Mouse (Mus musculus) lung, embryonic 14.5 days (tissue): ENCODE data around the gene Top2b. TPM values are rescaled to one million over a fixed set of nuclear protein-coding genes. Genes with fewer than 3 reads are reported as not detected.

Experiments used
- ATAC-seq: fragments of 200-750 bp; cut with Nextera tagmentation; 2 replicates; pipeline ENCODE4 v1.8.0; 2017; ENCODE audit warnings: mild to moderate bottlenecking, moderate TSS enrichment, moderate library complexity; ENCODE audit not compliant: insufficient read depth
- DNase-seq: peaks from one replicate; pipeline ENCODE4 v3.0.0-alpha.2; 2015
- H3K27ac ChIP-seq: fragments of 300-500 bp; sonication (generic); 2 replicates; pipeline ENCODE4 v1.5.1; 2014; ENCODE audit warnings: low read depth, mild to moderate bottlenecking, moderate library complexity
- H3K27me3 ChIP-seq: fragments of 300-500 bp; sonication (generic); 2 replicates; pipeline ENCODE4 v1.6.1; 2014; ENCODE audit warnings: low read length, control low read depth; ENCODE audit not compliant: insufficient read depth
- H3K36me3 ChIP-seq: fragments of 300-500 bp; sonication (generic); 2 replicates; pipeline ENCODE4 v1.6.1; 2014; ENCODE audit warnings: control low read depth; ENCODE audit not compliant: insufficient read depth
- H3K4me1 ChIP-seq: fragments of 300-500 bp; sonication (generic); 2 replicates; pipeline ENCODE4 v1.6.1; 2014; ENCODE audit warnings: antibody characterized with exemption, control low read depth; ENCODE audit not compliant: insufficient read depth
- H3K4me2 ChIP-seq: fragments of 300-500 bp; sonication (generic); 2 replicates; pipeline ENCODE4 v1.6.1; 2014; ENCODE audit warnings: mild to moderate bottlenecking
- H3K4me3 ChIP-seq: fragments of 300-500 bp; sonication (generic); 2 replicates; pipeline ENCODE4 v1.5.1; 2014; ENCODE audit warnings: low read depth, low read length
- H3K9ac ChIP-seq: fragments of 300-500 bp; sonication (generic); 2 replicates; pipeline ENCODE4 v1.6.1; 2014
- H3K9me3 ChIP-seq: fragments of 300-500 bp; sonication (generic); 2 replicates; pipeline ENCODE4 v1.6.1; 2016; ENCODE audit warnings: low read depth, low read length, control low read depth
- CTCF ChIP-seq: IDR thresholded peaks from 2 replicates; pipeline ENCODE4 v1.5.1; 2016; ENCODE audit warnings: antibody characterized with exemption, low read depth
- WGBS: fragments of 180-500 bp; shearing (Covaris S2); extraction: QIAGEN DNeasy Blood & Tissue Kit; methylation state at CpG from one replicate; pipeline ENCODE4 v1.1.7; 2014; 5-methylcytosine and 5-hydroxymethylcytosine counted together
- polyA plus RNA-seq: library from polyadenylated mRNA; unstranded; fragments of >200 nt; fragmentation: Nextera tagmentation; extraction: Ambion mirVana; gene quantifications from 2 replicates; pipeline ENCODE4 v1.2.1, GENCODE M21; 2014

The Top2b gene
- polyA plus RNA-seq, 1 experiment from 2014 or later = 101 TPM

GRCm38 (mm10) chr14:16480621-16481020, 115.6 kb downstream of the Top2b start:
- no peaks in the 10 kb centered on the region for H3K27me3 ChIP-seq
- no peak overlapping the region for H3K4me2 ChIP-seq
- no peaks in the 10 kb centered on the region; the same call in 1 of the 2 replicates for H3K4me1 ChIP-seq
- no peak for DNase-seq
- no peak overlapping the region for H3K4me3 ChIP-seq
- ATAC-seq = no peak
- no peaks in the 10 kb centered on the region for H3K36me3 ChIP-seq
- H3K27ac ChIP-seq = no peak overlapping the region
- no peaks in the 10 kb centered on the region for H3K9me3 ChIP-seq
- no peak overlapping the region for H3K9ac ChIP-seq
- no peak for TF ChIP-seq CTCF
- WGBS = 58% methylated on average over 6 of the region's 6 CpGs

GRCm38 (mm10) chr14:16483656-16484380, 118.8 kb downstream of the Top2b start:
- Histone ChIP-seq H3K4me1 (no peaks in the 10 kb centered on the region; the same call in 1 of the 2 replicates), H3K4me2 (no peak overlapping the region), H3K27ac (peak overlapping the region; percentile 76; the same call in 1 of the 2 replicates), H3K9ac (no peak overlapping the region), H3K27me3 (no peaks in the 10 kb centered on the region), H3K4me3 (no peak overlapping the region), H3K36me3 (no peaks in the 10 kb centered on the region), H3K9me3 (no peaks in the 10 kb centered on the region)
- DNase-seq (peak; percentile 67), ATAC-seq (peak; percentile 93)
- 44% methylated on average over 8 of the region's 8 CpGs for WGBS
- TF ChIP-seq CTCF = no peak

Other genes with a start within 250 kb of the Top2b start
- 29.9 and 30.4 TPM in 2 replicates for gene Ngly1, start 115.9 kb upstream of the Top2b start, polyA plus RNA-seq
- 1.6 and 2.1 TPM in 2 replicates for gene Oxsm, start 115.4 kb upstream of the Top2b start, polyA plus RNA-seq